Mouse (Mus musculus) heart, embryonic 14.5 days (tissue): ENCODE results near the gene Slain2. TPM values are rescaled to one million over a fixed set of nuclear protein-coding genes. Genes with fewer than 3 reads are reported as not detected.
A peak's percentile ranks its signal among the peaks of the same experiment; 100 is the strongest.

Experiments used
- ATAC-seq: fragments of 200-750 bp; cut with Nextera tagmentation; 2 replicates; pipeline ENCODE4 v1.8.0; 2017; ENCODE audit warnings: low read depth, moderate TSS enrichment; ENCODE audit not compliant: insufficient number of reproducible peaks, insufficient read depth, low FRiP score
- H3K27ac ChIP-seq, 2 experiments: fragments of 200-500 bp in 1 of 2; fragments of 300-500 bp in 1 of 2; sonication (generic) in 1 of 2; replicated peaks in 1 of 2; 2 replicates each; pipeline ENCODE4 v1.5.1; 2012 to 2014; ENCODE audit warnings: low read depth in 2 of 2, low read length in 2 of 2, control low read depth in 1 of 2, mild to moderate bottlenecking in 1 of 2, mixed read lengths in 1 of 2; ENCODE audit not compliant: control insufficient read depth in 1 of 2, insufficient read depth in 1 of 2
- H3K27me3 ChIP-seq: fragments of 300-500 bp; sonication (generic); 2 replicates; pipeline ENCODE4 v1.6.1; 2014; ENCODE audit warnings: mild to moderate bottlenecking, low read length, control low read depth; ENCODE audit not compliant: control insufficient read depth, insufficient read depth
- H3K36me3 ChIP-seq: fragments of 300-500 bp; sonication (generic); 2 replicates; pipeline ENCODE4 v1.6.1; 2014; ENCODE audit warnings: mild to moderate bottlenecking, control low read depth, low read length, mixed read lengths; ENCODE audit not compliant: control insufficient read depth, insufficient read depth
- H3K4me1 ChIP-seq, 2 experiments: fragments of 200-500 bp in 1 of 2; fragments of 300-500 bp in 1 of 2; sonication (generic) in 1 of 2; 2 replicates each; pipeline ENCODE4 v1.6.1; 2012 to 2014; ENCODE audit warnings: low read length in 2 of 2, control low read depth in 1 of 2, mixed read lengths in 1 of 2; ENCODE audit not compliant: control insufficient read depth in 2 of 2, insufficient read depth in 2 of 2
- H3K4me2 ChIP-seq: fragments of 300-500 bp; sonication (generic); 2 replicates; pipeline ENCODE4 v1.6.1; 2014; ENCODE audit warnings: mild to moderate bottlenecking, low read length
- H3K4me3 ChIP-seq, 2 experiments: fragments of 200-500 bp in 1 of 2; fragments of 300-500 bp in 1 of 2; sonication (generic) in 1 of 2; 2 replicates each; pipeline ENCODE4 v1.5.1; 2012 to 2014; ENCODE audit warnings: low read length in 2 of 2, mild to moderate bottlenecking in 2 of 2, control low read depth in 1 of 2, low read depth in 1 of 2, moderate library complexity in 1 of 2; ENCODE audit not compliant: control insufficient read depth in 1 of 2, insufficient read depth in 1 of 2
- H3K9ac ChIP-seq: fragments of 300-500 bp; sonication (generic); 2 replicates; pipeline ENCODE4 v1.6.1; 2014; ENCODE audit warnings: mild to moderate bottlenecking, low read length
- H3K9me3 ChIP-seq: fragments of 300-500 bp; sonication (generic); 2 replicates; pipeline ENCODE4 v1.6.1; 2016; ENCODE audit warnings: low read length, control low read depth; ENCODE audit not compliant: control insufficient read depth
- WGBS: fragments of 180-500 bp; shearing (Covaris S2); extraction: QIAGEN DNeasy Blood & Tissue Kit; methylation state at CpG from one replicate; pipeline ENCODE4 v1.1.7; 2014; 5-methylcytosine and 5-hydroxymethylcytosine counted together
- polyA plus RNA-seq: library from polyadenylated mRNA; unstranded; fragments of >200 nt; fragmentation: Nextera tagmentation; extraction: Ambion mirVana; gene quantifications from 2 replicates; pipeline ENCODE4 v1.2.1, GENCODE M21; 2014

The Slain2 gene
- polyA plus RNA-seq, 1 experiment from 2014 or later, result 35.6 TPM

- H3K36me3 ChIP-seq, result no peaks in the 10 kb centered on the region
- no peak overlapping the region for H3K4me3 ChIP-seq
- no peaks in the 10 kb centered on the region for H3K9me3 ChIP-seq
- peaks cover 8 to 15% of the 10 kb centered on the region in 2 experiments for H3K4me1 ChIP-seq
- ATAC-seq, result peak; percentile 65; the same call in 1 of the 2 replicates
- no peak overlapping the region for H3K9ac ChIP-seq
- 2% methylated on average over 12 of the region's 12 CpGs for WGBS
- no peaks in the 10 kb centered on the region for H3K27me3 ChIP-seq
- no peak overlapping the region for H3K27ac ChIP-seq
- H3K4me2 ChIP-seq, result peak overlapping the region; percentile 15
These were observed 22.6 kb upstream of the Slain2 start for GRCm38 (mm10) chr5:72891534-72891933.

GRCm38 (mm10) chr5:72893987-72894386, 20.1 kb upstream of the Slain2 start:
- ATAC-seq, result no peak
- H3K27me3 ChIP-seq, result no peaks in the 10 kb centered on the region
- H3K4me2 ChIP-seq, result no peak overlapping the region
- whole genome bisulfite sequencing, result 65% methylated on average over 5 of the region's 5 CpGs
- no peaks in the 10 kb centered on the region for H3K9me3 ChIP-seq
- no peak overlapping the region for H3K9ac ChIP-seq
- H3K4me1 ChIP-seq, result peaks cover 17 to 30% of the 10 kb centered on the region in 2 experiments
- H3K36me3 ChIP-seq, result no peaks in the 10 kb centered on the region
- H3K27ac ChIP-seq, result no peak overlapping the region
- H3K4me3 ChIP-seq, result no peak overlapping the region

- no peaks in the 10 kb centered on the region for H3K36me3 ChIP-seq
- no peak overlapping the region for H3K4me2 ChIP-seq
- no peaks in the 10 kb centered on the region for H3K27me3 ChIP-seq
- peak overlapping the region; percentile 74 to 88 for H3K27ac ChIP-seq
- WGBS, result 86% methylated on average over 11 of the region's 11 CpGs
- no peak for ATAC-seq
- H3K4me1 ChIP-seq, result peaks cover 21 to 30% of the 10 kb centered on the region in 2 experiments
- no peak overlapping the region for H3K9ac ChIP-seq
- no peaks in the 10 kb centered on the region for H3K9me3 ChIP-seq
- H3K4me3 ChIP-seq, result no peak overlapping the region
These were observed 18.8 kb upstream of the Slain2 start for GRCm38 (mm10) chr5:72895261-72895660.

GRCm38 (mm10) chr5:72896478-72897279, 17.4 kb upstream of the Slain2 start:
- 11% methylated on average over 18 of the region's 18 CpGs for WGBS
- Histone ChIP-seq H3K4me2 (peak overlapping the region; percentile 24), H3K4me3 (no peak overlapping the region), H3K27ac (peak overlapping the region; percentile 86 to 88), H3K36me3 (no peaks in the 10 kb centered on the region), H3K27me3 (no peaks in the 10 kb centered on the region), H3K4me1 (peaks cover 24 to 35% of the 10 kb centered on the region in 2 experiments), H3K9ac (no peak overlapping the region; the same call in 1 of the 2 replicates), H3K9me3 (no peaks in the 10 kb centered on the region)
- ATAC-seq, result peak; percentile 55; the same call in 1 of the 2 replicates

GRCm38 (mm10) chr5:72897998-72898397, 16.1 kb upstream of the Slain2 start:
- WGBS, result 57% methylated on average over 6 of the region's 6 CpGs
- Histone ChIP-seq H3K4me3 (no peak overlapping the region), H3K36me3 (no peaks in the 10 kb centered on the region), H3K4me2 (no peak overlapping the region), H3K9me3 (no peaks in the 10 kb centered on the region), H3K9ac (no peak overlapping the region), H3K4me1 (peaks cover 27 to 44% of the 10 kb centered on the region in 2 experiments), H3K27ac (peak overlapping the region in 1 of 2 experiments; percentile 88; a peak in 1 of 4 replicates), H3K27me3 (no peaks in the 10 kb centered on the region)
- ATAC-seq, result no peak

GRCm38 (mm10) chr5:72899255-72899654, 14.8 kb upstream of the Slain2 start:
- Histone ChIP-seq H3K4me3 (no peak overlapping the region), H3K36me3 (no peaks in the 10 kb centered on the region), H3K9me3 (no peaks in the 10 kb centered on the region), H3K4me2 (no peak overlapping the region), H3K9ac (no peak overlapping the region), H3K27ac (no peak overlapping the region), H3K4me1 (peaks cover 29 to 50% of the 10 kb centered on the region in 2 experiments), H3K27me3 (no peaks in the 10 kb centered on the region)
- ATAC-seq, result no peak
- WGBS, result 54% methylated on average over 8 of the region's 8 CpGs

- H3K27ac ChIP-seq, result no peak overlapping the region
These were observed 12.2 kb upstream of the Slain2 start for GRCm38 (mm10) chr5:72901866-72902265.

More at GRCm38 (mm10) chr5:72901866-72902265, 12.2 kb upstream of the Slain2 start:
- H3K36me3 ChIP-seq, result no peaks in the 10 kb centered on the region
- no peak overlapping the region for H3K4me2 ChIP-seq
- H3K4me3 ChIP-seq, result no peak overlapping the region
- H3K9me3 ChIP-seq, result no peaks in the 10 kb centered on the region
- ATAC-seq, result no peak
- H3K4me1 ChIP-seq, result peaks cover 26 to 46% of the 10 kb centered on the region in 2 experiments
- no peak overlapping the region for H3K9ac ChIP-seq
- WGBS, result 87% methylated on average over 4 of the region's 4 CpGs
- H3K27me3 ChIP-seq, result no peaks in the 10 kb centered on the region
